In genomic region chr10:80253551-80253950, GRCm38 (mm10) we compare ENCODE assay signal across 23 mouse cellular contexts. TPM values are rescaled to one million over a fixed set of nuclear protein-coding genes. Genes with fewer than 3 reads are reported as not detected.
DNase-seq lines count a peak whose midpoint lies in the region; ATAC-seq and TF ChIP-seq lines count a peak whose summit lies in the region.
"Had no signal": no experiment of that assay in that cellular context is flagged by ENCODE, and none has a peak within 500 bp of the region (broad histone marks: within the 10 kb centered on the region; RNA-seq: fewer than 3 reads in every experiment).

No protein-coding gene starts in this region.

- 0 out of 2 replicates have a peak overlapping the region, but pooled peaks have one; percentile 10 for H3K9ac ChIP-seq in heart, adult 2 months (ENCODE audit: low read depth, low read length)
- no peak overlapping the region for H3K9ac ChIP-seq in heart, embryonic 11.5 days (ENCODE audit: low read depth, low read length)
- H3K9ac ChIP-seq in liver, adult 2 months (ENCODE audit: low read depth, low read length), result 0 out of 2 replicates have a peak overlapping the region, but pooled peaks have one; percentile 7
- H3K9ac ChIP-seq in liver, embryonic 12.5 days, result no peak overlapping the region
- H3K9ac ChIP-seq: embryonic facial prominence, embryonic 13.5 days; embryonic facial prominence, embryonic 15.5 days; forebrain, embryonic 12.5 days had no signal

- no peaks in the 10 kb centered on the region; the same call in 1 of the 2 replicates for H3K36me3 ChIP-seq in heart, adult 2 months (ENCODE audit: control insufficient read depth, insufficient read depth, low read length)
- H3K36me3 ChIP-seq in heart, embryonic 11.5 days (ENCODE audit: control insufficient read depth, insufficient read depth, low read length), result peaks cover 40% of the 10 kb centered on the region
- peaks cover 1% of the 10 kb centered on the region; the same call in 1 of the 2 replicates for H3K36me3 ChIP-seq in liver, adult 2 months (ENCODE audit: control insufficient read depth, insufficient read depth, low read length)
- H3K36me3 ChIP-seq in liver, embryonic 12.5 days, result peaks cover 72% of the 10 kb centered on the region

- no peaks in the 10 kb centered on the region for H3K27me3 ChIP-seq in heart, adult 2 months (ENCODE audit: control insufficient read depth, insufficient read depth, low read length)
- no peaks in the 10 kb centered on the region for H3K27me3 ChIP-seq in heart, embryonic 11.5 days (ENCODE audit: control insufficient read depth, insufficient read depth, low read length)
- no peaks in the 10 kb centered on the region for H3K27me3 ChIP-seq in liver, adult 2 months (ENCODE audit: control insufficient read depth, insufficient read depth, low read length)
- no peaks in the 10 kb centered on the region for H3K27me3 ChIP-seq in liver, embryonic 12.5 days (replicated peaks)
- H3K27me3 ChIP-seq: embryonic facial prominence, embryonic 13.5 days; embryonic facial prominence, embryonic 15.5 days; forebrain, embryonic 12.5 days had no signal

- DNase-seq in gastrocnemius, adult 2 months, result no peak
- DNase-seq in gastrocnemius, postnatal 10 days, result no peak
- no peak for DNase-seq in heart, adult 2 months
- DNase-seq in liver, adult 2 months (ENCODE audit: extremely low read depth, low read depth, low spot score), result no peak
- DNase-seq in spleen, adult 12 weeks (ENCODE audit: low spot score), result no peak
- DNase-seq: adrenal gland, adult 2 months; adrenal gland, postnatal 10 days; adrenal gland, postnatal 25 days; cerebellum, adult 11 months; cerebellum, adult 2 months; cerebellum, adult 9-10 months; cerebellum, postnatal 10 days; cerebellum, postnatal 36 days; embryo, embryonic 11 days had no signal

- no peaks in the 10 kb centered on the region for H3K9me3 ChIP-seq in heart, embryonic 11.5 days (replicated peaks; ENCODE audit: control insufficient read depth, low read length)
- no peaks in the 10 kb centered on the region for H3K9me3 ChIP-seq in liver, embryonic 12.5 days (replicated peaks)
- H3K9me3 ChIP-seq: embryonic facial prominence, embryonic 13.5 days; embryonic facial prominence, embryonic 15.5 days; forebrain, embryonic 10.5 days; forebrain, embryonic 12.5 days had no signal

- peak overlapping the region; percentile 100 for H3K27ac ChIP-seq in gastrocnemius, adult 2 months
- H3K27ac ChIP-seq in heart, adult 2 months, result peak overlapping the region; percentile 10
- H3K27ac ChIP-seq in heart, embryonic 11.5 days (ENCODE audit: low read depth, low read length), result no peak overlapping the region
- H3K27ac ChIP-seq in liver, adult 2 months (replicated peaks; ENCODE audit: insufficient read depth, low read depth, low read length), result no peak overlapping the region
- H3K27ac ChIP-seq in liver, embryonic 12.5 days, result no peak overlapping the region; the same call in 1 of the 2 replicates
- H3K27ac ChIP-seq: embryonic facial prominence, embryonic 13.5 days; embryonic facial prominence, embryonic 15.5 days; forebrain, embryonic 10.5 days; forebrain, embryonic 12.5 days had no signal

- TF ChIP-seq EP300 in heart, adult 2 months (IDR thresholded peaks at IDR 0.05; ENCODE audit: insufficient read depth, low read depth, low read length), result no peak

- intact Hi-C loops in gastrocnemius, adult 2 months (cut with DNase I), result no loop called here
- intact Hi-C loops in heart, adult 2 months (cut with DNase I), result no loop called here

- H3K4me1 ChIP-seq in heart, adult 2 months (ENCODE audit: control insufficient read depth, insufficient read depth, low read length), result peaks cover 6% of the 10 kb centered on the region
- peaks cover 14% of the 10 kb centered on the region for H3K4me1 ChIP-seq in heart, embryonic 11.5 days (ENCODE audit: control insufficient read depth, insufficient read depth, low read length)
- peaks cover 36% of the 10 kb centered on the region for H3K4me1 ChIP-seq in liver, adult 2 months (ENCODE audit: control insufficient read depth, insufficient read depth, low read length)
- H3K4me1 ChIP-seq in liver, embryonic 12.5 days, result peaks cover 34% of the 10 kb centered on the region

- TF ChIP-seq POLR2A in heart, adult 2 months (IDR thresholded peaks at IDR 0.05; ENCODE audit: insufficient read depth, low read depth, low read length), result no peak
- 0 out of 2 replicates have a peak, but pooled peaks have one; percentile 9 for TF ChIP-seq POLR2A in liver, adult 2 months (IDR thresholded peaks at IDR 0.05; ENCODE audit: extremely low read depth, insufficient read depth, low read length)

- WGBS in heart, adult 2 months, result 60% methylated on average over 6 of the region's 6 CpGs
- 81% methylated on average over 6 of the region's 6 CpGs for WGBS in heart, embryonic 11.5 days (ENCODE audit: insufficient replicate concordance)
- 41% methylated on average over 6 of the region's 6 CpGs for WGBS in liver, adult 2 months
- 81% methylated on average over 6 of the region's 6 CpGs for WGBS in liver, embryonic 12.5 days (ENCODE audit: insufficient replicate concordance)

- peaks cover 9% of the 10 kb centered on the region for H3K79me2 ChIP-seq in heart, adult 2 months (replicated peaks; ENCODE audit: control insufficient read depth, insufficient read depth, low read length)
- H3K79me2 ChIP-seq in liver, adult 2 months (ENCODE audit: control insufficient read depth, insufficient read depth, low read length), result peaks cover 16% of the 10 kb centered on the region; the same call in 1 of the 2 replicates

- peak overlapping the region; percentile 91 for H3K4me3 ChIP-seq in gastrocnemius, adult 2 months
- no peak overlapping the region for H3K4me3 ChIP-seq in heart, adult 2 months
- no peak overlapping the region for H3K4me3 ChIP-seq in heart, embryonic 11.5 days (ENCODE audit: low read depth, low read length)
- no peak overlapping the region for H3K4me3 ChIP-seq in liver, adult 2 months (ENCODE audit: insufficient read depth, low read depth, low read length)
- no peak overlapping the region for H3K4me3 ChIP-seq in liver, embryonic 12.5 days
- H3K4me3 ChIP-seq: embryonic facial prominence, embryonic 13.5 days; embryonic facial prominence, embryonic 15.5 days; erythroblast, embryonic 14.5 days; forebrain, embryonic 10.5 days; forebrain, embryonic 12.5 days had no signal

- no peak overlapping the region for H3K4me2 ChIP-seq in heart, embryonic 11.5 days
- no peak overlapping the region for H3K4me2 ChIP-seq in liver, embryonic 12.5 days
- H3K4me2 ChIP-seq: embryonic facial prominence, embryonic 13.5 days; embryonic facial prominence, embryonic 15.5 days; forebrain, embryonic 12.5 days had no signal

- no peak for ATAC-seq in heart, embryonic 11.5 days (replicated peaks; ENCODE audit: insufficient number of reproducible peaks, low FRiP score, low TSS enrichment)
- no peak for ATAC-seq in liver, embryonic 12.5 days
- ATAC-seq: forebrain, embryonic 14.5 days; forebrain, embryonic 16.5 days had no signal

- no peak for TF ChIP-seq CTCF in gastrocnemius, adult 2 months (IDR thresholded peaks at IDR 0.05)
- TF ChIP-seq CTCF in heart, adult 2 months (IDR thresholded peaks at IDR 0.05), result no peak
- no peak for TF ChIP-seq CTCF in liver, adult 2 months (IDR thresholded peaks at IDR 0.05; ENCODE audit: low read depth, low read length)

RNA-seq across cellular contexts. Expression of gene Ndufs7, which starts 4.6 kb away (rescaled TPM):
- total RNA-seq in gastrocnemius, adult 2 months (2021), result 100 to 1,000 TPM; 496 to 663 TPM
- total RNA-seq in gastrocnemius, postnatal 10 days (2021), result 100 to 1,000 TPM; 371 to 457 TPM
- total RNA-seq in heart, adult 2 months (2021), result 1,000 to 10,000 TPM in 1 of 2 experiments, 100 to 1,000 TPM in 1; 943 to 1,108 TPM
- 1,263 and 1,990 TPM in 2 replicates for polyA plus RNA-seq in heart, adult 2 months (2012; rRNA removed)
- 499 and 501 TPM in 2 replicates for polyA plus RNA-seq in heart, embryonic 11.5 days (2014; fragmentation: Nextera tagmentation; extraction: Ambion mirVana)
- total RNA-seq in liver, adult 2 months (2014; rRNA removed), result 165 and 186 TPM in 2 replicates
- 551 and 560 TPM in 2 replicates for polyA plus RNA-seq in liver, adult 2 months (2012; rRNA removed)
- 296 and 312 TPM in 2 replicates for polyA plus RNA-seq in liver, embryonic 12.5 days (2016; fragmentation: Nextera tagmentation; extraction: Ambion mirVana)

RNA-seq across cellular contexts. Expression of gene Gamt, which starts 7.3 kb away (rescaled TPM):
- total RNA-seq in gastrocnemius, adult 2 months (2021), result 10 to 100 TPM; 14.0 to 28.5 TPM
- total RNA-seq in gastrocnemius, postnatal 10 days (2021), result 100 to 1,000 TPM; 342 to 351 TPM
- total RNA-seq in heart, adult 2 months (2021), result 1 to 10 TPM; 8.3 to 8.4 TPM
- polyA plus RNA-seq in heart, adult 2 months (2012; rRNA removed), result 8.0 and 11.0 TPM in 2 replicates
- polyA plus RNA-seq in heart, embryonic 11.5 days (2014; fragmentation: Nextera tagmentation; extraction: Ambion mirVana), result 57.2 and 59.0 TPM in 2 replicates
- 241 and 277 TPM in 2 replicates for total RNA-seq in liver, adult 2 months (2014; rRNA removed)
- 670 and 715 TPM in 2 replicates for polyA plus RNA-seq in liver, adult 2 months (2012; rRNA removed)
- 43.0 and 50.0 TPM in 2 replicates for polyA plus RNA-seq in liver, embryonic 12.5 days (2016; fragmentation: Nextera tagmentation; extraction: Ambion mirVana)

RNA-seq across cellular contexts. Expression of gene Dazap1, which starts 7.7 kb away (rescaled TPM):
- 10 to 100 TPM; 34.2 to 38.4 TPM for total RNA-seq in gastrocnemius, adult 2 months (2021)
- total RNA-seq in gastrocnemius, postnatal 10 days (2021), result 10 to 100 TPM; 67.8 to 81.0 TPM
- total RNA-seq in heart, adult 2 months (2021), result 10 to 100 TPM; 56.4 to 57.9 TPM
- polyA plus RNA-seq in heart, adult 2 months (2012; rRNA removed), result 37.6 and 41.0 TPM in 2 replicates
- polyA plus RNA-seq in heart, embryonic 11.5 days (2014; fragmentation: Nextera tagmentation; extraction: Ambion mirVana), result 28.4 and 29.9 TPM in 2 replicates
- 38.0 and 39.9 TPM in 2 replicates for total RNA-seq in liver, adult 2 months (2014; rRNA removed)
- polyA plus RNA-seq in liver, adult 2 months (2012; rRNA removed), result 39.9 and 43.5 TPM in 2 replicates
- polyA plus RNA-seq in liver, embryonic 12.5 days (2016; fragmentation: Nextera tagmentation; extraction: Ambion mirVana), result 44.3 and 45.9 TPM in 2 replicates

RNA-seq across cellular contexts. Expression of gene Mum1, which starts 27.3 kb away (rescaled TPM):
- 10 to 100 TPM; 12.2 to 19.2 TPM for total RNA-seq in gastrocnemius, adult 2 months (2021)
- total RNA-seq in gastrocnemius, postnatal 10 days (2021), result 10 to 100 TPM; 26.4 to 31.3 TPM
- 10 to 100 TPM; 11.1 to 11.8 TPM for total RNA-seq in heart, adult 2 months (2021)
- polyA plus RNA-seq in heart, adult 2 months (2012; rRNA removed), result 18.0 and 19.4 TPM in 2 replicates
- 34.6 and 38.2 TPM in 2 replicates for polyA plus RNA-seq in heart, embryonic 11.5 days (2014; fragmentation: Nextera tagmentation; extraction: Ambion mirVana)
- 7.1 and 8.7 TPM in 2 replicates for total RNA-seq in liver, adult 2 months (2014; rRNA removed)
- 8.4 and 10.1 TPM in 2 replicates for polyA plus RNA-seq in liver, adult 2 months (2012; rRNA removed)
- polyA plus RNA-seq in liver, embryonic 12.5 days (2016; fragmentation: Nextera tagmentation; extraction: Ambion mirVana), result 33.5 and 35.1 TPM in 2 replicates

RNA-seq across cellular contexts. Expression of gene Rps15, which starts 38.7 kb away (rescaled TPM):
- 100 to 1,000 TPM; 634 to 773 TPM for total RNA-seq in gastrocnemius, adult 2 months (2021)
- 100 to 1,000 TPM; 952 to 954 TPM for total RNA-seq in gastrocnemius, postnatal 10 days (2021)
- total RNA-seq in heart, adult 2 months (2021), result 100 to 1,000 TPM; 748 to 861 TPM
- polyA plus RNA-seq in heart, adult 2 months (2012; rRNA removed), result 880 and 1,041 TPM in 2 replicates
- polyA plus RNA-seq in heart, embryonic 11.5 days (2014; fragmentation: Nextera tagmentation; extraction: Ambion mirVana), result 702 and 828 TPM in 2 replicates
- 510 and 571 TPM in 2 replicates for total RNA-seq in liver, adult 2 months (2014; rRNA removed)
- 686 and 1,012 TPM in 2 replicates for polyA plus RNA-seq in liver, adult 2 months (2012; rRNA removed)
- 872 and 920 TPM in 2 replicates for polyA plus RNA-seq in liver, embryonic 12.5 days (2016; fragmentation: Nextera tagmentation; extraction: Ambion mirVana)

Comparison
In these comparisons a context has a peak if more than half of its experiments do, and no peak if none do; other contexts are left out.
1. H3K27ac ChIP-seq: peak in gastrocnemius, adult 2 months (single experiment) and heart, adult 2 months (single experiment); none in heart, embryonic 11.5 days (single experiment), liver, adult 2 months (single experiment) and liver, embryonic 12.5 days (single experiment).
2. H3K9ac ChIP-seq: peak in heart, adult 2 months (single experiment) and liver, adult 2 months (single experiment); none in heart, embryonic 11.5 days (single experiment) and liver, embryonic 12.5 days (single experiment).